Mouse (Mus musculus) heart, postnatal 0 days (tissue): Measurements from ENCODE around the gene Pcx. TPM values are rescaled to one million over a fixed set of nuclear protein-coding genes. Genes with fewer than 3 reads are reported as not detected.
"Not testable (repeated sequence)": the region's sequence is repeated elsewhere in the genome, so short reads cannot be mapped to it uniquely, and the experiment has no call there.

ENCODE experiments used
- ATAC-seq: fragments of 200-750 bp; cut with Nextera tagmentation; 2 replicates; pipeline ENCODE4 v1.8.0; 2017; ENCODE audit warnings: low read depth, moderate number of reproducible peaks, moderate library complexity; ENCODE audit not compliant: insufficient read depth
- DNase-seq: peaks from one replicate; pipeline ENCODE4 v3.0.0-alpha.2; 2016; ENCODE audit warnings: low spot score
- H3K27ac ChIP-seq: fragments of 300-500 bp; sonication (generic); 2 replicates; pipeline ENCODE4 v1.5.1; 2014; ENCODE audit warnings: low read depth, mild to moderate bottlenecking
- H3K27me3 ChIP-seq: fragments of 300-500 bp; sonication (generic); 2 replicates; pipeline ENCODE4 v1.6.1; 2014; ENCODE audit warnings: low read length, mixed read lengths; ENCODE audit not compliant: control insufficient read depth, insufficient read depth
- H3K36me3 ChIP-seq: fragments of 300-500 bp; sonication (generic); replicated peaks from 2 replicates; pipeline ENCODE4 v1.6.1; 2014; ENCODE audit warnings: low read length, mixed read lengths; ENCODE audit not compliant: control insufficient read depth, insufficient read depth
- H3K4me1 ChIP-seq: fragments of 300-500 bp; sonication (generic); 2 replicates; pipeline ENCODE4 v1.6.1; 2014; ENCODE audit warnings: antibody characterized with exemption; ENCODE audit not compliant: control insufficient read depth, insufficient read depth
- H3K4me2 ChIP-seq: fragments of 300-500 bp; sonication (generic); 2 replicates; pipeline ENCODE4 v1.6.1; 2014; ENCODE audit warnings: low read depth, mild to moderate bottlenecking, low read length, moderate library complexity
- H3K4me3 ChIP-seq: fragments of 300-500 bp; sonication (generic); 2 replicates; pipeline ENCODE4 v1.5.1; 2014; ENCODE audit warnings: low read depth, low read length
- H3K9ac ChIP-seq: fragments of 300-500 bp; sonication (generic); replicated peaks from 2 replicates; pipeline ENCODE4 v1.6.1; 2014; ENCODE audit warnings: low read depth, low read length, mixed read lengths
- H3K9me3 ChIP-seq: fragments of 300-500 bp; sonication (generic); replicated peaks from 2 replicates; pipeline ENCODE4 v1.6.1; 2016; ENCODE audit warnings: low read length; ENCODE audit not compliant: control insufficient read depth
- CTCF ChIP-seq: IDR thresholded peaks from 2 replicates; pipeline ENCODE4 v1.5.1; 2016; ENCODE audit warnings: antibody characterized with exemption, control low read depth, low read depth
- EP300 ChIP-seq: IDR thresholded peaks from 2 replicates; pipeline ENCODE4 v1.6.1; 2016; ENCODE audit warnings: antibody characterized with exemption, low read depth
- WGBS: fragments of 180-500 bp; shearing (Covaris S2); extraction: QIAGEN DNeasy Blood & Tissue Kit; methylation state at CpG from one replicate; pipeline ENCODE4 v1.1.7; 2014; 5-methylcytosine and 5-hydroxymethylcytosine counted together
- polyA plus RNA-seq: library from polyadenylated mRNA; unstranded; fragments of >200 nt; fragmentation: Nextera tagmentation; extraction: Ambion mirVana; gene quantifications from 2 replicates; pipeline ENCODE4 v1.2.1, GENCODE M21; 2015
- total RNA-seq: library from RNA; depleted of rRNA; stranded (reverse); fragments of >200 nt; gene quantifications from 2 replicates; pipeline ENCODE4 v1.2.3, GENCODE M21; 2014; ENCODE audit warnings: low replicate concordance

Pcx gene
- total and polyA plus RNA-seq, 2 experiments from 2014 or later: 5.2 to 13.8 TPM

GRCm38 (mm10) chr19:4578799-4579198 is 68.5 kb downstream of the Pcx start:
- no peak for DNase-seq
- ATAC-seq: no peak
- H3K4me3 ChIP-seq: no peak overlapping the region

GRCm38 (mm10) chr19:4579296-4579695 is 69.0 kb downstream of the Pcx start:
- Histone ChIP-seq H3K9ac (no peak overlapping the region), H3K4me1 (no peaks in the 10 kb centered on the region), H3K27me3 (no peaks in the 10 kb centered on the region), H3K36me3 (no peaks in the 10 kb centered on the region), H3K27ac (no peak overlapping the region), H3K4me3 (no peak overlapping the region), H3K9me3 (no peaks in the 10 kb centered on the region), H3K4me2 (no peak overlapping the region)
- no peak for ATAC-seq
- 78% methylated on average over 5 of the region's 5 CpGs for WGBS
- no peak for DNase-seq
- TF ChIP-seq EP300 (no peak), CTCF (no peak)

More at GRCm38 (mm10) chr19:4578799-4579198, 68.5 kb downstream of the Pcx start:
- Histone ChIP-seq H3K36me3 (no peaks in the 10 kb centered on the region), H3K4me2 (no peak overlapping the region), H3K9ac (no peak overlapping the region), H3K27me3 (no peaks in the 10 kb centered on the region), H3K9me3 (no peaks in the 10 kb centered on the region), H3K4me1 (no peaks in the 10 kb centered on the region), H3K27ac (no peak overlapping the region)
- 30% methylated on average over 2 of the region's 2 CpGs for WGBS
- TF ChIP-seq CTCF: no peak
- no peak for TF ChIP-seq EP300

- no peaks in the 10 kb centered on the region for H3K27me3 ChIP-seq
- no peak overlapping the region for H3K9ac ChIP-seq
- H3K36me3 ChIP-seq: no peaks in the 10 kb centered on the region
- H3K4me1 ChIP-seq: no peaks in the 10 kb centered on the region
- H3K4me3 ChIP-seq: no peak overlapping the region
- no peak for TF ChIP-seq CTCF
- TF ChIP-seq EP300: no peak
- no peak overlapping the region for H3K27ac ChIP-seq
- no peak overlapping the region for H3K4me2 ChIP-seq
- ATAC-seq: no peak
- no peak for DNase-seq
- H3K9me3 ChIP-seq: no peaks in the 10 kb centered on the region
- 51% methylated on average over 2 of the region's 2 CpGs for WGBS
Measured at GRCm38 (mm10) chr19:4583856-4584255, 73.6 kb downstream of the Pcx start.

- DNase-seq, H3K27ac ChIP-seq, H3K27me3 ChIP-seq, ATAC-seq, H3K4me1 ChIP-seq, H3K36me3 ChIP-seq, H3K9me3 ChIP-seq, H3K4me3 ChIP-seq, H3K9ac ChIP-seq, H3K4me2 ChIP-seq: not testable (repeated sequence)
Measured at GRCm38 (mm10) chr19:4586783-4587182, 76.5 kb downstream of the Pcx start.

- no peak overlapping the region for H3K4me3 ChIP-seq
- no peak overlapping the region for H3K27ac ChIP-seq
- 39% methylated on average over 2 of the region's 2 CpGs for WGBS
- no peak for DNase-seq
- no peak for ATAC-seq
- no peaks in the 10 kb centered on the region for H3K27me3 ChIP-seq
- H3K9ac ChIP-seq: no peak overlapping the region
- TF ChIP-seq CTCF: no peak
- H3K4me1 ChIP-seq: no peaks in the 10 kb centered on the region
- H3K36me3 ChIP-seq: no peaks in the 10 kb centered on the region
- no peaks in the 10 kb centered on the region for H3K9me3 ChIP-seq
- no peak overlapping the region for H3K4me2 ChIP-seq
Measured at GRCm38 (mm10) chr19:4587426-4587825, 77.2 kb downstream of the Pcx start.

- Histone ChIP-seq H3K4me3 (no peak overlapping the region), H3K4me2 (no peak overlapping the region), H3K9ac (no peak overlapping the region), H3K36me3 (no peaks in the 10 kb centered on the region), H3K27me3 (no peaks in the 10 kb centered on the region), H3K9me3 (no peaks in the 10 kb centered on the region), H3K27ac (no peak overlapping the region), H3K4me1 (no peaks in the 10 kb centered on the region)
- DNase-seq (no peak), ATAC-seq (no peak)
- TF ChIP-seq EP300 (no peak), CTCF (no peak)
- 58% methylated on average over 3 of the region's 3 CpGs for WGBS
Measured at GRCm38 (mm10) chr19:4588430-4588829, 78.2 kb downstream of the Pcx start.
